Mouse (Mus musculus): Measurements from ENCODE around the gene Pten. TPM values are rescaled to one million over a fixed set of nuclear protein-coding genes. Genes with fewer than 3 reads are reported as not detected.
A peak's percentile ranks its signal among the peaks of the same experiment; 100 is the strongest.

Gene Pten
- polyA plus RNA-seq, 1 experiment = 7.1 TPM

DNA sequence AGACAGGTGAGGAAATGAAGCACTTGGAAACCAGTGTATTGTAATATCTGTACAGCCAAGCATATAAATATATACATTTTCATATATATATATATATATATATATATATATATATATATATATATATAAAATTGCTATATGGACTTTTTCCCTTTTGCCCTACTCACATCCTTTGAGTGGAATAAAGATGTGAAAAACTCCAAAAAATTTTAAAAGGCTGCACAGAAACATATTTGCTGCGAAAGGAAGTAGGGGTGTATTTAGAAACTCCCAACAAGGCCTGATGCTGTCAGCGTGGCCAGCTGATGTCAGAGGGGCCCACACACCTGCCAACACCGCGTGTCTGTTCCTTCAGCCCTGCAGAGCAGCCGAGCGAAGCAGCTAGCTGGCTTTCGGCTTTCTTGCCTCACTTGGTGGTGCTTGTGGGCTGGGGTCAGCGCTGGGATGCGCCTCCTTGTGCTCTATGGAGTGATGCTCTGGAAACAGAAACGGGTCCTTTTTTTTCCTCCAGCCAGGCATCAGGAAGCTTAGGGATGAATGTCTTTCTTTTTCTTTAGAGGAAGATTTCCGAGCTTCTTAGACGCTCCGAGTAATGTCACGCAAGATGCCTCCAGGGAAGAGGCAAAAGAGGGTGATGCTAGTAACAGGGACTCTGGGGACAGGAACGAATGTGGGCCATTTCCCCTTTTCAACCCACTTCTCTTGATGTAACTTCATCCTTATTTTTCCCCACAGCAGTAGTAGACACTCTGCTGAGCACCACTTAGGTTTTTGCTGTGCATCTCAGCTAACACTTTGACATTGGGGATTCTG lies 2.9 kb upstream of the Pten start:
- Histone ChIP-seq H3K36me3 (replicated peaks; ENCODE audit: low read length) (no peaks in the 10 kb centered on the region), H3K27me3 (replicated peaks) (peaks cover 10% of the 10 kb centered on the region), H3K4me1 (peaks cover 21% of the 10 kb centered on the region), H3K9me3 (no peaks in the 10 kb centered on the region), H3K4me3 (replicated peaks) (peak overlapping the region; percentile 30)
- TF ChIP-seq GATA1 (IDR thresholded peaks at IDR 0.05; ENCODE audit: borderline replicate concordance, low read length) (no peak), FLI1 (IDR thresholded peaks at IDR 0.05; ENCODE audit: low read length) (no peak)

DNA sequence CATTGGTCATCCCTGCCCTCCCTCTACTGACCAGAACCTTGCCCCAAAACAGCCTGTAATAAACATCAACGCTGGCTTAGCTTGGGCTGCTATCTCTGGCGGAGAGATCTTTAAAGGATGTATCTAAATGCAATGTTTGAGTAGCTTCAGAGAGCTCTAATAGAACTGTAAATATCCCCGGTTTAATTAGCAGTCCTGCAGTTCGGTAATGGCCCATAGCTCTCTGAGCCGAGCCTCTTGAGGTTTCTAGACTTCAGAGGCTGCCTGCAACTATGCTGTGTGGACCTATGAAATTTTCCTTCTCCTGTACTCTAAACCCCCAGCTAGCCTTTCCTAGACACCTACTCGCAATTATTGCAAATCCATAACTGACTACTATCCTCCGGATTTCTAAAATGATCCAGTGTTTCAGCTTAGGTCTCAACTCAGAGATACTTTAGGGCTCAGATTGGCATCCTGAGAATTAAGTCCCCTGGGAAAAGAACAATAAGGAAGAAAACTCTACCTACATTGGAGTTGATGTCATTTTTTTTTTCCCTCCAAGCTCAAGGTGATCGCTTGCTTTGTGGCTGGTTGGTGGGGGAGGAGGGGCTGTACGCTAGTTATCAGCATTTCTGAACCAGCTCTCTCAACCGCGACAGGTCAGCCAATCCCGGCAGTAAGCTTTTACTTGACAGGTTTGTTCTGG lies 2.0 kb upstream of the Pten start:
- Histone ChIP-seq H3K4me1 (peaks cover 25% of the 10 kb centered on the region), H3K36me3 (replicated peaks; ENCODE audit: low read length) (no peaks in the 10 kb centered on the region), H3K4me3 (replicated peaks) (peak overlapping the region; percentile 99), H3K9me3 (no peaks in the 10 kb centered on the region), H3K27me3 (replicated peaks) (peaks cover 10% of the 10 kb centered on the region)
- TF ChIP-seq GATA1 (IDR thresholded peaks at IDR 0.05; ENCODE audit: borderline replicate concordance, low read length) (no peak), FLI1 (IDR thresholded peaks at IDR 0.05; ENCODE audit: low read length) (no peak)

DNA sequence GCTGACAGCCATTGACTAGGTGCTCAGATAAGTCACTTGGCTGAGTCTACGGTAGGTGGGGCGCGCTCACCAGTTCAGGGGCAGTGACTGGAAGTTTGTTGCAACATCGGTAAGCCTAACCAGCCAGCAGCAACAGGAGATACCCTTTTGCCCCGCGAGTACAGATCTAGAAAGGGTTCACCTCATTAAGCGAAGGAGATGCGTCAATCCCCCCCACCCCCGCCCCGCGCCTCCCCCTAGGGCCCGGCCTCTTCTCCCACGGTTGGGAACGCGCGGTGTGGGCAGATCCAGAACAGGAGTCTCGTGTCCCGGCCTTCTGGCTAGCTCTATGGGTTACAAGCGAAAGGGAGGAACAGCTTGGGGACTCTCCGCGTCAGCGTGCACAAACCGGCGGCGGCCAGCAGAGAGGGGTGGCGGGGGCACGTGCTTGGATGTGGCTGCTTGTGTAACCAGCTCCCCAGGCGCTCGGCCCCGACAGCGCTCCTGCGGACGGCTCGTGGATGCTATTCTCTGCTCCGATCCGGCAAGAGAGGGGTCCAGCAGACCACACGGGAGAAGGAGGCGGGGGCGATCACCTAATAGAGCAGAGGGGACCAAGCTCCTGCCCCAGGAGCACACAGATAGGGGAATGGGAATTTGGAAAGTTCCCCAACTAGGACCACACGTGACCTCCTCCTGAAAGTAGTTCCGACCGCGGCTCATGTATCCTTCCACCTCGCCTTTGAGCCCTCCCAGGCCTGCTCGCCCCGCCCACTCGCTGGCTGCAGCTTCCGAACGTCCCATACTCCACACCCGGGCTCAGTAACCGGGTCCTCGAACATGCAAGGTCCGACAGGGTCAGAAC lies 1.3 kb upstream of the Pten start:
- Histone ChIP-seq H3K4me1 (peaks cover 31% of the 10 kb centered on the region), H3K36me3 (replicated peaks; ENCODE audit: low read length) (peaks cover 3% of the 10 kb centered on the region), H3K9me3 (no peaks in the 10 kb centered on the region), H3K4me3 (replicated peaks) (peak overlapping the region; percentile 99), H3K27me3 (replicated peaks) (peaks cover 10% of the 10 kb centered on the region)
- TF ChIP-seq FLI1 (IDR thresholded peaks at IDR 0.05; ENCODE audit: low read length) (no peak), GATA1 (IDR thresholded peaks at IDR 0.05; ENCODE audit: borderline replicate concordance, low read length) (no peak)

DNA sequence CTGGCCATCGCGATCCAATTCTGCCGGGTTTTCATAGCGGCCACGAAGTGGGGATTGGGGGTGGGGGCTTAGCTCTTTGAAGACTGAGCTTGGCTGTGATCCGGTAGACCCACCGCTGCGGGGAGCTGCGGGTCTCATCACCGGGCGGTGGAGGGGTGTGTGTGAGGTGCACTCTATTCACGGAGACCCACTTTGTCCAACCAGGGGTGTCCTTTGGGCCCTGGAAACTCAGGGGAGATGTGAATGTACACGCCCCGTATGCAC lies 729 bp upstream of the Pten start:
- Histone ChIP-seq H3K36me3 (replicated peaks; ENCODE audit: low read length) (peaks cover 3% of the 10 kb centered on the region), H3K4me1 (peaks cover 31% of the 10 kb centered on the region), H3K4me3 (replicated peaks) (peak overlapping the region; percentile 99), H3K9me3 (no peaks in the 10 kb centered on the region), H3K27me3 (replicated peaks) (peaks cover 10% of the 10 kb centered on the region)
- TF ChIP-seq GATA1 (IDR thresholded peaks at IDR 0.05; ENCODE audit: borderline replicate concordance, low read length) (no peak), FLI1 (IDR thresholded peaks at IDR 0.05; ENCODE audit: low read length) (no peak)

DNA sequence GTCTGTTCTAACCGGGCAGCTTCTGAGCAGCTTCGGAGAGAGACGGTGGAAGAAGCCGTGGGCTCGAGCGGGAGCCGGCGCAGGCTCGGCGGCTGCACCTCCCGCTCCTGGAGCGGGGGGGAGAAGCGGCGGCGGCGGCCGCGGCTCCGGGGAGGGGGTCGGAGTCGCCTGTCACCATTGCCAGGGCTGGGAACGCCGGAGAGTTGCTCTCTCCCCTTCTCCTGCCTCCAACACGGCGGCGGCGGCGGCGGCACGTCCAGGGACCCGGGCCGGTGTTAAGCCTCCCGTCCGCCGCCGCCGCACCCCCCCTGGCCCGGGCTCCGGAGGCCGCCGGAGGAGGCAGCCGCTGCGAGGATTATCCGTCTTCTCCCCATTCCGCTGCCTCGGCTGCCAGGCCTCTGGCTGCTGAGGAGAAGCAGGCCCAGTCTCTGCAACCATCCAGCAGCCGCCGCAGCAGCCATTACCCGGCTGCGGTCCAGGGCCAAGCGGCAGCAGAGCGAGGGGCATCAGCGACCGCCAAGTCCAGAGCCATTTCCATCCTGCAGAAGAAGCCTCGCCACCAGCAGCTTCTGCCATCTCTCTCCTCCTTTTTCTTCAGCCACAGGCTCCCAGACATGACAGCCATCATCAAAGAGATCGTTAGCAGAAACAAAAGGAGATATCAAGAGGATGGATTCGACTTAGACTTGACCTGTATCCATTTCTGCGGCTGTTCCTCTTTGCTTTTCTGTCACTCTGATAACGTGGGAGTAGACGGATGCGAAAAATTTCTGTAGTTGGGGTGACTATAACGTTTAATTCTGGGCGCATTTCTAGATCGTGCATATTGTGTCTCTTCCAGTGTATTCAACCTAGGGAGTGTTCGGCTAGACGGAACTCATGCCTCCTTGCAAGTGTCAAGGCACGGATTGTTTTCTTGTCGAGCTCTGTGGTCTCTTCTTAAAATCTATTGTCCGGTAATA lies 815 bp downstream of the Pten start:
- Histone ChIP-seq H3K4me3 (replicated peaks) (peak overlapping the region; percentile 99), H3K27me3 (replicated peaks) (peaks cover 10% of the 10 kb centered on the region), H3K9me3 (no peaks in the 10 kb centered on the region), H3K4me1 (peaks cover 35% of the 10 kb centered on the region), H3K36me3 (replicated peaks; ENCODE audit: low read length) (peaks cover 12% of the 10 kb centered on the region)
- TF ChIP-seq GATA1 (IDR thresholded peaks at IDR 0.05; ENCODE audit: borderline replicate concordance, low read length) = no peak
- TF ChIP-seq FLI1 (IDR thresholded peaks at IDR 0.05; ENCODE audit: low read length) = no peak

DNA sequence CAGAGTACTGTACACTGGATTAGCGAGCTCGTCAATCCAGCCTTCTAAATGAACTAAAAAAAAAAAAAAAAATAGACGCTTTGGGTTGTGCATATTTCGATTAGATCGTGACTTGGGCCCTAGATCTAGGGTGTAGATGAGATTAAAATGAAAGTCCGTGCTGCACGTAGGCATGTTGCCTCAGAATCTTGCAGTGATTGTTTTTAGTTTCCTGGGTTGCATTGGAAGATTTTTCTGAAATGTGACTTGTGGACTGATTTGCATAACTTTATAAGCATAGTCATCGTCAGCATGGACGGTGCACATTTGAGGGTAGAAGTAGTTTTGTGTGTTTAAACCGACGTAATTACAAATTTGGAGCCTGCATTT lies 1.5 kb downstream of the Pten start:
- TF ChIP-seq GATA1 (IDR thresholded peaks at IDR 0.05; ENCODE audit: borderline replicate concordance, low read length) (no peak), FLI1 (IDR thresholded peaks at IDR 0.05; ENCODE audit: low read length) (no peak)

DNA sequence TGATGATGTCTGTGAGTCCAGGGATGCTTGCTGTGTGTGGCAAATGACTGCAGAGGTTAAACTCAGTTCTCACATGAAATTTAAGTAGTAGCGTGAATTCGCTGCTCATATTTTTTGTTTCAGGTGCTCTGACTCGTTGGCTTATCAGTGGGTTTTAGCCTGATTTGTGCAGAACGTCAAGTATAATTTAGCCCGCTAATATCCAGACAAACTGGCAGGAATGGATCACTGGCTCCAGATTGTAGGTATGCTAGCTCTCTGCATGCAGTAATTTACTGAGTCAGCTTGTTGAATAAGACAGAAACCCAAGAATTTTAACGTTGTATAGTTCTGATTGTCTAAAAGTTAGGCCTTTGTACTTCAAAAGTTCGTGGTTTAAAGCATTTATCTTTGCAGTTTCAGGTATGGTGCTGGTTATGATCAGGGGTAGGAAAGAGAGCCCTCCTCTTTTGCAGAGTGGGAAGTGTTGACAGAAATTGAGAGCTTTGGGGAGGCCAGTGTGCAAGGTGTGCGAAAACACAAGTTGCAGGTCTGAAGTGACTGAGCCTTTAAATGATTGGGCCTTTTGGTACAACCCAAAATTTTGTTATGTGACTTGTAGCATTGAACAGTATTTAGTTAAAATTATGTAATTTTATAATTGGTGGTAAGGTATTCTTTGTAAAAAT lies 2.2 kb downstream of the Pten start:
- TF ChIP-seq GATA1 (IDR thresholded peaks at IDR 0.05; ENCODE audit: borderline replicate concordance, low read length) (no peak), FLI1 (IDR thresholded peaks at IDR 0.05; ENCODE audit: low read length) (no peak)
- Histone ChIP-seq H3K9me3 (no peaks in the 10 kb centered on the region), H3K4me1 (peaks cover 43% of the 10 kb centered on the region), H3K36me3 (replicated peaks; ENCODE audit: low read length) (peaks cover 19% of the 10 kb centered on the region), H3K4me3 (replicated peaks) (peak overlapping the region; percentile 99), H3K27me3 (replicated peaks) (peaks cover 8% of the 10 kb centered on the region)

More for the DNA sequence above, 1.5 kb downstream of the Pten start:
- Histone ChIP-seq H3K36me3 (replicated peaks; ENCODE audit: low read length) (peaks cover 18% of the 10 kb centered on the region), H3K27me3 (replicated peaks) (peaks cover 10% of the 10 kb centered on the region), H3K4me1 (peaks cover 39% of the 10 kb centered on the region), H3K9me3 (no peaks in the 10 kb centered on the region), H3K4me3 (replicated peaks) (peak overlapping the region; percentile 99)

DNA sequence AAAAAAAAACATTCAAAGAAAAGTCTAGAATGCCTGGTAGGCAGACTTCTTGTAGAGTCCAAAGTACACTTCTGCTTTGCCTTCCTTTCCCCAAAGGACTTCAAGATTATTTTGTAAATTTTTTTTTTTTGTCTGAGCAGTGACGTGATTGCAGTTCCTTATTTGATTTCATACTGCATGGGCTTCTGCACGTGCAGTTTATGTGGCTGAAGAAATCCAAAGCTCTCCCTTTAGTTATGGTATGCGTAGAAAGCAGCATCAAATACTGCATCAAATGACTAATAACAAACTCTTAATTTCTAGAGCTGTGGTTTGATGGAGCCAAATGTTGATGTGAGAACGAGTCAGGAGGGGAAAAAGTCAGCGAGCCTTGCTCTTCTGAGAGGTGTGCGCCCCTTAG lies 3.2 kb downstream of the Pten start:
- no peak for TF ChIP-seq GATA1 (IDR thresholded peaks at IDR 0.05; ENCODE audit: borderline replicate concordance, low read length)
- TF ChIP-seq FLI1 (IDR thresholded peaks at IDR 0.05; ENCODE audit: low read length) = no peak
- no peaks in the 10 kb centered on the region for H3K9me3 ChIP-seq
- H3K27me3 ChIP-seq (replicated peaks) = peaks cover 8% of the 10 kb centered on the region
- H3K36me3 ChIP-seq (replicated peaks; ENCODE audit: low read length) = peaks cover 25% of the 10 kb centered on the region
- peaks cover 36% of the 10 kb centered on the region for H3K4me1 ChIP-seq
- peak overlapping the region; percentile 99 for H3K4me3 ChIP-seq (replicated peaks)
